Mouse (Mus musculus) midbrain, embryonic 11.5 days (tissue): ENCODE results near the gene Cyp27a1. TPM values are rescaled to one million over a fixed set of nuclear protein-coding genes. Genes with fewer than 3 reads are reported as not detected.

Experiments used
- ATAC-seq: fragments of 200-750 bp; cut with Nextera tagmentation; 2 replicates; pipeline ENCODE4 v1.8.0; 2017; ENCODE audit warnings: moderate TSS enrichment, moderate library complexity; ENCODE audit not compliant: low FRiP score
- DNase-seq: peaks from one replicate; pipeline ENCODE4 v3.0.0; 2015; ENCODE audit warnings: low spot score; ENCODE audit errors: missing footprints
- H3K27ac ChIP-seq: fragments of 300-500 bp; sonication (generic); 2 replicates; pipeline ENCODE4 v1.5.1; 2014; ENCODE audit warnings: low read depth, low read length
- H3K27me3 ChIP-seq: fragments of 300-500 bp; sonication (generic); 2 replicates; pipeline ENCODE4 v1.6.1; 2014; ENCODE audit warnings: mild to moderate bottlenecking, low read length, moderate library complexity, mixed read lengths; ENCODE audit not compliant: control insufficient read depth, insufficient read depth
- H3K36me3 ChIP-seq: fragments of 300-500 bp; sonication (generic); 2 replicates; pipeline ENCODE4 v1.6.1; 2014; ENCODE audit warnings: mild to moderate bottlenecking, low read length, moderate library complexity, mixed read lengths; ENCODE audit not compliant: control insufficient read depth, insufficient read depth
- H3K4me1 ChIP-seq: fragments of 300-500 bp; sonication (generic); 2 replicates; pipeline ENCODE4 v1.6.1; 2014; ENCODE audit warnings: low read length; ENCODE audit not compliant: control insufficient read depth, insufficient read depth
- H3K4me2 ChIP-seq: fragments of 300-500 bp; sonication (generic); 2 replicates; pipeline ENCODE4 v1.6.1; 2014; ENCODE audit warnings: mild to moderate bottlenecking, moderate library complexity
- H3K4me3 ChIP-seq: fragments of 300-500 bp; sonication (generic); 2 replicates; pipeline ENCODE4 v1.5.1; 2014; ENCODE audit warnings: low read depth, low read length
- H3K9ac ChIP-seq: fragments of 300-500 bp; sonication (generic); 2 replicates; pipeline ENCODE4 v1.6.1; 2014; ENCODE audit warnings: low read length
- H3K9me3 ChIP-seq: fragments of 300-500 bp; sonication (generic); 2 replicates; pipeline ENCODE4 v1.6.1; 2016; ENCODE audit warnings: low read length; ENCODE audit not compliant: control insufficient read depth
- WGBS: fragments of 180-500 bp; shearing (Covaris S2); extraction: QIAGEN DNeasy Blood & Tissue Kit; methylation state at CpG from one replicate; pipeline ENCODE4 v1.1.7; 2014; 5-methylcytosine and 5-hydroxymethylcytosine counted together
- polyA plus RNA-seq: library from polyadenylated mRNA; unstranded; fragments of >200 nt; fragmentation: Nextera tagmentation; extraction: Ambion mirVana; gene quantifications from 2 replicates; pipeline ENCODE4 v1.2.1, GENCODE M21; 2014

The Cyp27a1 gene
- 6.7 and 7.1 TPM in 2 replicates for polyA plus RNA-seq

DNA sequence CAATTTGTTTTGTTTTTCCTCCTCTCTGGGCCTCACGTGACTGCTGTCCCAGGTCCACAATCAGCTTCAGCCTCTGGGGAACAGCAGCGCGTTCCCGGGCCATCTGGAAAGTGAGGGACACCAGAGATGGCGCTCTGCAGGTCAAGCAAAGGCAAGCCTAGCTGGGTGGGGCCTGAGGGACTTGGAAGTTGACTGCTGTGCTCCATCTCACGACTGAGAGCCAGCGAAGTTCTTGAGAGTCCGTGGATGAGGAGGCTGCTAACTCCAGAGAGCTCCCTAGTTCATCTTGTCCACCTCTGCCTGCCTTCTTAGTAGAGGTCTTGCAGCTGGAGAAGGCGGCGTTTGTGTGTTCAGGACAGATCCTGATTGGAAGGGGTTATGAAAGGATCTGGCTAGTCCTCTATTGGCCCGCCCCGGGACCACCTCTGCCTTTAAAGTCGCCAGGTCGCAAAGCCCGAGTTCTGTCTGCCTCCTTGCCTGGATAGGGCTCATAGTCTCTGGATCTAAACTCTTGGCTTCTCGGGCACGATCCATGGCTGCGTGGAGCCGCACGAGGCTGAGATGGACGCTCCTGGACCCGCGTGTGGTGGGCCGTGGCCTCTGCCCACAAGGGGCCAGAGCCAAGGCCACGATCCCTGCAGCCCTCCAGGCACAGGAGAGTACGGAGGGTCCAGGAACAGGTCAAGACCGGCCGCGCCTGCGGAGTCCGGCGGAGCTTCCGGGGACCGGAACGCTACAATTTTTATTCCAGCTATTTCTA lies at the start of gene Cyp27a1:
TSS of gene Cyp27a1 (plus strand) at position 476 of the 760 bp plus-strand sequence.
- ATAC-seq = peak; percentile 75
- Histone ChIP-seq H3K36me3 (no peaks in the 10 kb centered on the region), H3K4me2 (peak within 1 kb of the TSS; percentile 92), H3K9ac (peak within 1 kb of the TSS; percentile 65), H3K9me3 (no peaks in the 10 kb centered on the region), H3K27me3 (no peaks in the 10 kb centered on the region), H3K4me1 (no peaks in the 10 kb centered on the region), H3K27ac (no peak within 1 kb of the TSS), H3K4me3 (peak within 1 kb of the TSS; percentile 43)
- peak; percentile 97 for DNase-seq
- WGBS = 4% methylated on average over 35 of the region's 35 CpGs

- Histone ChIP-seq H3K4me1 (no peaks in the 10 kb centered on the region), H3K4me3 (no peak overlapping the region), H3K36me3 (0 out of 2 replicates have a peak, but pooled peaks cover 3% of the 10 kb centered on the region), H3K27me3 (no peaks in the 10 kb centered on the region), H3K4me2 (no peak overlapping the region), H3K27ac (no peak overlapping the region), H3K9ac (no peak overlapping the region), H3K9me3 (no peaks in the 10 kb centered on the region)
- ATAC-seq (no peak), DNase-seq (no peak)
- WGBS = 85% methylated on average over 6 of the region's 6 CpGs
Measured at GRCm38 (mm10) chr1:74665153-74665552, 48.2 kb upstream of the Cyp27a1 start.

DNA sequence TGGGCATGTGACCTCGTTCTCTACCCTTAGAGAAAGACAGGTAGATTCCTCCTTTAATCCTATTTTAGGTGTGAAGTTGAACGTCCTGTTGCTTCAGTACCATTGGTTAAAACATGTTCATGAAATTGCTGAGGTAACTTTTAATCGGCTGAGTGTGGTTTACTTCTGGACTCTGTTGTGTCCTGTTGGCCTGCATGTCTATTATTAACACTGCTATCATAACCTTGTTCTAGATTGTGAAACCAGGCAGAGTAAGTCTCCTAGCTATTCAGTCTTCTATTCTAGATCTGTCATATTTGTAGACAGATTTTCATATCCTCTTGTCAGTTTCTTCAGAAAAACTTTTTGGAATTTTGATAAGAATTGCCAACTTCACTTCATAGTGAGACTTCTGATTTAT lies 45.0 kb upstream of the Cyp27a1 start:
- 89% methylated on average over 3 of the region's 3 CpGs for WGBS
- Histone ChIP-seq H3K27me3 (no peaks in the 10 kb centered on the region), H3K36me3 (peaks cover 10% of the 10 kb centered on the region; the same call in 1 of the 2 replicates), H3K9ac (no peak overlapping the region), H3K4me2 (no peak overlapping the region), H3K9me3 (no peaks in the 10 kb centered on the region), H3K27ac (no peak overlapping the region), H3K4me1 (no peaks in the 10 kb centered on the region), H3K4me3 (no peak overlapping the region)
- ATAC-seq = no peak
- DNase-seq = no peak

DNA sequence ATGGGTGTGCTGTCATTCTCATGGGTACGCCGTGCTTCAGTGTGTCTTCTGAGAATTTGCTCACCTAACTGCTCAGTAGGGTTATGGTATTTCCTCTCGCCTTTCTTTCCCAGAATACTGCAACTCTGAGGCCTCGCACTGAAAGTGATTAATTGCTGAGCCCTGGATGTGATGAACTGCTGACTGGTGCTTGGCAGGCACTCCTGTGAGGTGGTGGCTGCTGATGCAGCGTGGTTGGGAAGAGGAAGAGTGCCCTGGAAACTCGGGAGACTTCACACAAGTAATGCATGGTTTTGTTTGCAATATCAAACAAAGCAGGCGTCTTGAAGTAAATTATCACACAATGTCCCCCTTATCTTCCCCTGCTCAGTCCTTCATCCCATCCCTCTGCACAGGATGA lies 40.6 kb upstream of the Cyp27a1 start:
- Histone ChIP-seq H3K27me3 (no peaks in the 10 kb centered on the region), H3K4me1 (no peaks in the 10 kb centered on the region), H3K4me3 (no peak overlapping the region), H3K36me3 (peaks cover 7% of the 10 kb centered on the region; the same call in 1 of the 2 replicates), H3K9me3 (no peaks in the 10 kb centered on the region), H3K4me2 (no peak overlapping the region), H3K9ac (no peak overlapping the region), H3K27ac (no peak overlapping the region)
- WGBS = 93% methylated on average over 7 of the region's 7 CpGs
- no peak for ATAC-seq
- DNase-seq = no peak

DNA sequence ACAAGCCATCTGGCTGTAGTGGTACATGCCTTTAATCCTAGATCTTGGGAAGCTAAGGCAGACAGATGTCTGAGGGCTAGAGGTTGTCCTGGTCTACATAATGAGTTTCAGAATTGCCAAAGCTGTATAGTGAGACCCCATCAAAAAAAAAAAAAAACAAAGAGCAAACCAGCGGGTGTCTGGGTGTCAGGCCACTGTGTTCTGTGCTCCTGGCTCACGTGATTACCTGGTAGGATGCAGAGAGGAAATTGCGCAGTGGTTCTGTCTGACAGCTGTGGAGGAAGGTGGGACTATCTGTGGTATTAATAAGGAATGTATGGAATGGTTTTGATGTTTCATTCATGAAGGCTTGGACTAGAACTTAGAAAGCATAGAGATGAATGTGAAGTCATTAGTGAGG lies 36.5 kb upstream of the Cyp27a1 start:
- H3K9ac ChIP-seq = no peak overlapping the region
- DNase-seq (no peak), ATAC-seq (no peak)
- no peak overlapping the region for H3K4me2 ChIP-seq
- WGBS = 88% methylated on average over 3 of the region's 3 CpGs
- H3K4me1 ChIP-seq = no peaks in the 10 kb centered on the region
- H3K36me3 ChIP-seq = peaks cover 28% of the 10 kb centered on the region
- H3K4me3 ChIP-seq = no peak overlapping the region
- no peaks in the 10 kb centered on the region for H3K9me3 ChIP-seq
- H3K27ac ChIP-seq = no peak overlapping the region
- no peaks in the 10 kb centered on the region for H3K27me3 ChIP-seq

- DNase-seq (no peak), ATAC-seq (no peak)
- H3K9ac ChIP-seq = no peak overlapping the region
- 84% methylated on average over 1 of the region's 1 CpGs for WGBS
- no peak overlapping the region for H3K27ac ChIP-seq
- H3K36me3 ChIP-seq = peaks cover 28% of the 10 kb centered on the region
- H3K4me3 ChIP-seq = no peak overlapping the region
- no peaks in the 10 kb centered on the region for H3K27me3 ChIP-seq
- no peaks in the 10 kb centered on the region for H3K4me1 ChIP-seq
- no peak overlapping the region for H3K4me2 ChIP-seq
- no peaks in the 10 kb centered on the region for H3K9me3 ChIP-seq
Measured at GRCm38 (mm10) chr1:74677843-74678242, 35.5 kb upstream of the Cyp27a1 start.

GRCm38 (mm10) chr1:74687131-74687530 lies 26.2 kb upstream of the Cyp27a1 start:
- no peak overlapping the region for H3K4me3 ChIP-seq
- H3K27ac ChIP-seq = no peak overlapping the region
- H3K9ac ChIP-seq = no peak overlapping the region
- ATAC-seq = no peak
- H3K4me1 ChIP-seq = no peaks in the 10 kb centered on the region
- no peak for DNase-seq
- H3K27me3 ChIP-seq = no peaks in the 10 kb centered on the region
- no peak overlapping the region for H3K4me2 ChIP-seq
- H3K9me3 ChIP-seq = no peaks in the 10 kb centered on the region
- WGBS = 95% methylated on average over 7 of the region's 7 CpGs
- H3K36me3 ChIP-seq = peaks cover 38% of the 10 kb centered on the region

- Histone ChIP-seq H3K27me3 (no peaks in the 10 kb centered on the region), H3K36me3 (peaks cover 35% of the 10 kb centered on the region), H3K4me2 (no peak overlapping the region)
Measured at GRCm38 (mm10) chr1:74693891-74694583, 19.3 kb upstream of the Cyp27a1 start.

DNA sequence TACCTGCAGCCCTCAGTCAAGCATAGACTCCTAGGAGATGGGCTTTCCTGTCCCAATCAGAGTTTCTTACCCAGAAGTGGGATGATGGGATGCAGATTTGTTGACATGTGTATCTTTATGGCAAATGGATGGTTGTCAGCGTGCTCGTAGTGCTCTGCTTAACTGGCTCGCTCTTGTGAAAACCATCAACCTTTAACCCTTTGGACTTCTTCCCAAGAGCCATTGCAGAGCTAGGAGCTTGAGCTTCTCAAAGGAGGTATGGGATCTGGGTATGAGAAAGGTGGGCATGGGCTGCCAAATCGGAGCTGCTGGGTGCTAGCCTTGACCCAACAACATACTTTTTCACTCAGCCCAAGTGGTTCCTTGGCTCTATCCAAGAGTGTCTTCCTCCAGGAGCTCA lies 17.5 kb upstream of the Cyp27a1 start:
- Histone ChIP-seq H3K4me3 (no peak overlapping the region), H3K9ac (no peak overlapping the region), H3K27ac (no peak overlapping the region), H3K27me3 (no peaks in the 10 kb centered on the region), H3K9me3 (no peaks in the 10 kb centered on the region), H3K4me2 (no peak overlapping the region), H3K36me3 (peaks cover 25% of the 10 kb centered on the region), H3K4me1 (no peaks in the 10 kb centered on the region)
- WGBS = 86% methylated on average over 4 of the region's 4 CpGs
- ATAC-seq (no peak), DNase-seq (no peak)

More at GRCm38 (mm10) chr1:74693891-74694583, 19.3 kb upstream of the Cyp27a1 start:
- no peak overlapping the region for H3K9ac ChIP-seq
- H3K27ac ChIP-seq = no peak overlapping the region
- ATAC-seq (no peak), DNase-seq (peak; percentile 70)
- no peaks in the 10 kb centered on the region for H3K9me3 ChIP-seq
- no peak overlapping the region for H3K4me3 ChIP-seq
- WGBS = 92% methylated on average over 8 of the region's 8 CpGs
- H3K4me1 ChIP-seq = no peaks in the 10 kb centered on the region
